Mouse (Mus musculus) heart, embryonic 15.5 days (tissue): ENCODE results near the gene Olfr71. TPM values are rescaled to one million over a fixed set of nuclear protein-coding genes. Genes with fewer than 3 reads are reported as not detected.

Source experiments
- ATAC-seq: fragments of 200-750 bp; cut with Nextera tagmentation; replicated peaks from 2 replicates; pipeline ENCODE4 v1.8.0; 2017; ENCODE audit warnings: low read depth, moderate TSS enrichment; ENCODE audit not compliant: insufficient number of reproducible peaks, insufficient read depth, low FRiP score
- H3K27ac ChIP-seq: fragments of 300-500 bp; sonication (generic); 2 replicates; pipeline ENCODE4 v1.5.1; 2015; ENCODE audit warnings: mild to moderate bottlenecking, inconsistent platforms
- H3K27me3 ChIP-seq: fragments of 300-500 bp; sonication (generic); 2 replicates; pipeline ENCODE4 v1.6.1; 2015; ENCODE audit warnings: inconsistent platforms
- H3K36me3 ChIP-seq: fragments of 300-500 bp; sonication (generic); 2 replicates; pipeline ENCODE4 v1.6.1; 2015; ENCODE audit warnings: mild to moderate bottlenecking, inconsistent platforms
- H3K4me1 ChIP-seq: fragments of 300-500 bp; sonication (generic); replicated peaks from 2 replicates; pipeline ENCODE4 v1.6.1; 2015; ENCODE audit warnings: inconsistent platforms
- H3K4me2 ChIP-seq: fragments of 300-500 bp; sonication (generic); 2 replicates; pipeline ENCODE4 v1.6.1; 2015; ENCODE audit warnings: inconsistent platforms, mild to moderate bottlenecking, moderate library complexity
- H3K4me3 ChIP-seq: fragments of 300-500 bp; sonication (generic); 2 replicates; pipeline ENCODE4 v1.5.1; 2015; ENCODE audit warnings: mild to moderate bottlenecking, inconsistent platforms
- H3K9ac ChIP-seq: fragments of 300-500 bp; sonication (generic); 2 replicates; pipeline ENCODE4 v1.6.1; 2015; ENCODE audit warnings: mild to moderate bottlenecking, inconsistent platforms
- H3K9me3 ChIP-seq: fragments of 300-500 bp; sonication (generic); replicated peaks from 2 replicates; pipeline ENCODE4 v1.6.1; 2016; ENCODE audit warnings: inconsistent platforms
- WGBS: fragments of 180-500 bp; shearing (Covaris S2); methylation state at CpG from one replicate; pipeline ENCODE4 v1.1.7; 2015; ENCODE audit warnings: mixed read lengths; 5-methylcytosine and 5-hydroxymethylcytosine counted together
- polyA plus RNA-seq: library from polyadenylated mRNA; unstranded; fragments of >200 nt; fragmentation: Nextera tagmentation; extraction: Ambion mirVana; gene quantifications from 2 replicates; pipeline ENCODE4 v1.2.1, GENCODE M21; 2015

The Olfr71 gene
- polyA plus RNA-seq, 1 experiment from 2014 or later, result not detected

DNA sequence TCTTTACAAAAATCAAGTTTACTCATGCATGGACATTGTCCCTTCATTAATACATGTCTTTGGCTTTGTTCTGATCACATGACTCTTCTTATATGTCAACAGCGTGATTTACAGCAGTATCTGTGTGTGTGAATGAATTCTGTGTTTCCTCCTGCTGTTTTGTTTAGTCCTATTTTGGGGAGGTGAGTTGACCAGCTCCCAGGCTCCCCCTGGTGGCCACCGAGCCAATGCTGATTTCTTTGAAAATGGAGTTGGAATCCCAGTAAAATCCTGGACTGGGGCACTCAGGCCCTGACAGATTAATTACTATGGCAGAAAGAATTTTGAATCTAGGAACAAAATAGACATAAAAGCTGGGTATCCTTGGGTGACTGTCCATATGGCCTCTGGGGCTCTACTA is 1.8 kb upstream of the Olfr71 start:
- H3K9me3 ChIP-seq, result no peaks in the 10 kb centered on the region
- WGBS, result 0% methylated on average over 2 of the region's 2 CpGs
- no peak overlapping the region for H3K9ac ChIP-seq

DNA sequence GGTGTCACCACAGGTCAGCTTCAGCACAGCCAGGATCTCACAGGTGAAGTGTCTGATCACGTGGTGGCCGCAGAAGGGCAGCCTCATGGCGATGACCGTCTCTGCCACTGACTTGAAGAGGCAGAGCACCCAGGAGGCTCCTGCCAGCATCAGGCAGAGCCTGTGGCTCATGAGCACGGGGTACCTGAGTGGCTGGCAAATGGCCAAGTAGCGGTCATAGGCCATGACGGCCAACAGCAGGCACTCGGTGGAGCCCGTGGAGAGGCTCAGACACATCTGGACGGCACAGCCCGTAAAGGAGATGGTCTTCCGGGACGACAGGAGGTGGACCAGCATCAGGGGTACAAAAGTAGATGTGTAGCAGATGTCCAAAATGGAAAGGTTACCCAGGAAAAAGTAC is 4.1 kb downstream of the Olfr71 start:
- H3K27me3 ChIP-seq, result no peaks in the 10 kb centered on the region
- ATAC-seq, result no peak
- H3K4me3 ChIP-seq, result no peak overlapping the region
- no peak overlapping the region for H3K4me2 ChIP-seq
- no peak overlapping the region for H3K9ac ChIP-seq
- no peak overlapping the region for H3K27ac ChIP-seq
- WGBS, result 65% methylated on average over 13 of the region's 13 CpGs
- no peaks in the 10 kb centered on the region for H3K9me3 ChIP-seq
- H3K36me3 ChIP-seq, result no peaks in the 10 kb centered on the region
- H3K4me1 ChIP-seq, result no peaks in the 10 kb centered on the region; the same call in 1 of the 2 replicates

More for the DNA sequence above, 1.8 kb upstream of the Olfr71 start:
- H3K27ac ChIP-seq, result peak overlapping the region; percentile 46
- H3K4me2 ChIP-seq, result peak overlapping the region; percentile 42
- ATAC-seq, result no peak
- no peak overlapping the region; the same call in 1 of the 2 replicates for H3K4me3 ChIP-seq
- 0 out of 2 replicates have a peak, but pooled peaks cover 3% of the 10 kb centered on the region for H3K27me3 ChIP-seq
- H3K36me3 ChIP-seq, result no peaks in the 10 kb centered on the region
- H3K4me1 ChIP-seq, result peaks cover 6% of the 10 kb centered on the region

DNA sequence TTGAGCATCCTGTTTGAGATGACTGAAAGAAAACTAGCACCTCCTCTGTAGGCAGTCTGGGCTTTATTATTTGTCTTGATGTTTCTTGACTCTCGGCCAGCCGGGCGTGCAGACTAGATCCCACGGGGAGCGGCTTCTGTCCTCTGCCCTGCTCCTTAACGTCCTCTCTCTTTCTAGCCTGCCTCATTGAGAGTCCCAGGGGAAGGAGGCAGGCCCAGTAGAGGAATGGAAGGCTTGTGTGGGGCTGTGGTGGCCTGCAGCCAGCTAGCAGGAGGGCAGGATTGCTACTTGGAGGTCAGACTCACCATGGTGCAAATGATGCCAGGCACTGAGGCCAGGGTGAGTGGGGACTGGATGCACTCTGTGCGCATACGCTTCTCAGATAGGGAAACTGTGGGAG is 6.2 kb downstream of the Olfr71 start:
- 69% methylated on average over 8 of the region's 8 CpGs for WGBS
- Histone ChIP-seq H3K9me3 (no peaks in the 10 kb centered on the region), H3K4me2 (no peak overlapping the region), H3K9ac (no peak overlapping the region), H3K4me1 (no peaks in the 10 kb centered on the region), H3K36me3 (no peaks in the 10 kb centered on the region), H3K4me3 (no peak overlapping the region), H3K27ac (no peak overlapping the region), H3K27me3 (no peaks in the 10 kb centered on the region)
- ATAC-seq, result no peak

DNA sequence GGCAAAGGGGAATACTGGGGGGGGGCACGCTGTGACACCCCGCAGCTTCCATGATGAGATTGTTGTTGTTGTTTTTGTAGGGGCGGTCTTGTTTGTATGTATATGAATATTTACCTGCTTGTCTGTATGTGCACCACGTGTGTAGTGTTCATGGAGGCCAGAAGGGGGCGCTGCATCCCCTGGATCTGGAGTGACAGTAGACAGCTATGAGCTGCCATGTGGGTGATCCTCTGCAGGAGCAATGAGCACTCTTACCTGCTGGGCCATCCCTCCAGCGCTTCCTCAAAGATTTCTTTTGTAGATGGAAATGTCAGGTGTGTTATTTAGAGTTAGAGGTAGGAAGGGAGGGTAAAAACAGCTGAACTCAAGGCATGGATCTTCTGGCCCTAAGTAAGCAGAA is 6.6 kb downstream of the Olfr71 start:
- Histone ChIP-seq H3K9me3 (no peaks in the 10 kb centered on the region), H3K27me3 (no peaks in the 10 kb centered on the region), H3K36me3 (no peaks in the 10 kb centered on the region), H3K4me1 (no peaks in the 10 kb centered on the region), H3K9ac (no peak overlapping the region), H3K27ac (no peak overlapping the region), H3K4me3 (no peak overlapping the region), H3K4me2 (no peak overlapping the region)
- ATAC-seq, result no peak
- 76% methylated on average over 6 of the region's 6 CpGs for WGBS

DNA sequence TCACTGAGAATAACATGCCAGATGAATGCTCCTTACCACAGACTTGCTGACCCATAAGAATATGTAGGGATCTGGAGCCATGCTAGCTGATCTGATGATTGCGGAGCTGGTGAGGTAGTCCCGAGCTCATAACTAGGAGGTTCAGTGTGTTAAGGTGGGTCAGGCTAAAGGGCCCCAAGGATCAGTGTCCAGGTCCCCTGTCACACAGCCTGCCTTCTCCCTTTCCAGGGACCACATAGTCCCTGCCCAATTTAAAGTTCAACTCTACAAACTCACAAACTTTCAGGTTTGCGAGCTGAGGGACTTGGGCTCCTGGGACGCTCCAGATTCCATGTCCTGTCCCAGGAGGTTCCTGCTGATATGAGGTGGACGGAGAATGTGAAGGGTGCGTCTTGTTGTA is 9.3 kb downstream of the Olfr71 start, which contains the start of gene Olfr70:
Gene Olfr70, minus strand, starts transcription at position 101 of the 400 bp plus-strand sequence.
- Histone ChIP-seq H3K4me2 (no peak within 1 kb of the TSS), H3K27ac (no peak within 1 kb of the TSS), H3K36me3 (no peaks in the 10 kb centered on the region), H3K27me3 (no peaks in the 10 kb centered on the region), H3K9me3 (no peaks in the 10 kb centered on the region), H3K4me3 (no peak within 1 kb of the TSS), H3K9ac (no peak within 1 kb of the TSS), H3K4me1 (peaks cover 5% of the 10 kb centered on the region)
- ATAC-seq, result no peak
- WGBS, result 82% methylated on average over 6 of the region's 6 CpGs

DNA sequence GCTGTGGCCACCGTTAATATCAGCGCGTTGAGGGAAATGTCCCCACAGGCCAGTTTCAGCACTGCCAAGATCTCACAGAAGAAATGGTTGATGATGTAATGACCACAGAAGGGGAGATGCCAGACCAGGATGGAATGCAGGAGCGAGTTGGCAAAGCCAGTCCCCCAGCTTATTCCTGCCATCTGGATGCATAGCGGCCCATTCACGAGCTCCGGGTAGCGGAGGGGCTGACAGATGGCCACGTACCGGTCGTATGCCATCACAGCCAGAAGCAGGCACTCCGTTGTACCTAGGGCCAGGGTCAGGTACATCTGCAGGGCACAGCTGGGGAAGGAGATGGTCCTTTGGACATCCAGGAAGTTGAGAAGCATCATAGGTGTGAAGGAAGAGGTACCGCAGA is 13.5 kb downstream of the Olfr71 start:
- no peak overlapping the region for H3K4me2 ChIP-seq
- ATAC-seq, result no peak
- H3K9ac ChIP-seq, result no peak overlapping the region
- WGBS, result 86% methylated on average over 13 of the region's 13 CpGs
- no peaks in the 10 kb centered on the region for H3K27me3 ChIP-seq
- no peak overlapping the region for H3K27ac ChIP-seq
- no peaks in the 10 kb centered on the region for H3K36me3 ChIP-seq
- peaks cover 27% of the 10 kb centered on the region for H3K4me1 ChIP-seq
- no peaks in the 10 kb centered on the region for H3K9me3 ChIP-seq
- H3K4me3 ChIP-seq, result no peak overlapping the region

DNA sequence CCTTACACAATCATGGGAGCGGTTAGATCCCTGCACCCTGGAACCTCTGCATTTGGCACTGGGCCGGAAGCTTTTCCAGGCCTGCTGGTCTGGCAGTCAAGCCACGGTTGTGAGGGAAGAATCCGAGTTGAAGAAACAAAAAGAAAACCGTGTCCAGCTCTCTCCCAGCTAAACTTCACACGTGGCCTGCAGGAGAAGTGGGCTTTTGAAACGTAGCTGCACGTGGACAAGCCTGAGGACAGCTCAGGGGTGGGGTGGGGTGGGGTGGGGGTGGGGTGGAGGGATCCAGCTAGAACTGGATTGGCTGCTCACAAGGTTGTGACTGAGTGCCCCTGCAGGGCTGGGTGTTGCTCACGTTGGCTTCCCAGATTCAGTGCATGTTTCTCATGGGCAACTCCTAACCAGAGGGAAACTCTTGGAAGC is 14.8 kb downstream of the Olfr71 start:
- Histone ChIP-seq H3K4me3 (no peak overlapping the region), H3K4me1 (peaks cover 27% of the 10 kb centered on the region), H3K36me3 (no peaks in the 10 kb centered on the region), H3K27me3 (no peaks in the 10 kb centered on the region), H3K27ac (peak overlapping the region; percentile 49; the same call in 1 of the 2 replicates), H3K9me3 (no peaks in the 10 kb centered on the region), H3K9ac (no peak overlapping the region), H3K4me2 (no peak overlapping the region)
- 13% methylated on average over 9 of the region's 9 CpGs for WGBS
- ATAC-seq, result no peak

DNA sequence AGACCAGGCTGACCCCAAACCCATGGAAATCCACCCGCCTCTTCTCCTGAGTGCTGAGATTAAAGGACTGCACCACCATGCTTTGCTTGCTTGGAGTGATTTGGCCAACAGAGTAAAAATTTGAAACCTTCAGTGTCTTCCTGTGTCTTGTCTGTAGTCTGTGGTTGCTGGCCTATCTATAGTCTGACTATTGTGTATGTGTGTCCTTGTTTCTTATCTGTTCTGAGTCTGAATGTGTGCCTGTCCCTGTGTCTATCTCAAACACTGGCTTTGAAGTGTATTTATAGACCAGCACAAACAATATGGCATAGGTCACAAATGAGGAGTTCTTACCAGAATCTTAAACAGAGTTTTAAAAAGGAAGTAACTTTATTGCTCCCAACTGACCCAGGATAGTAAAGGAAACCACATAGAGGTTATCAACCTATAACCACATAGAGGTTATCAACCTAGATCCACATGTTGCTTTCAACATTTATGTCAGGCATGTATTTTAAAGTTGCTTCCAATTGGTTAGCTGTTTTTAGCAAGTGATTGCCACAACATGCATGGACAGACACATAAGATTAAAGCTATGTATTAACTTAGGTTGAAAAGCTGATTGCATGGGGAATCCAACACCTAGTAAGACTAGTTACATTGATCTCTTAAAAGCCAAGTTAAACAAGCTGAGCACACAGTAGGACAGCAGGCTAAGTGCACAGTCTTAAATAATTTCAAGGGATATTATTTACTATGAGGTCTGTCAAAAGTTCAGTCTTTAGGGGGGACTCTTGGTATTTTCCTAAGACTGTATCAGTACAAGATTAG is 15.4 kb downstream of the Olfr71 start:
- Histone ChIP-seq H3K9me3 (no peaks in the 10 kb centered on the region), H3K4me3 (no peak overlapping the region), H3K27ac (peak overlapping the region; percentile 49; the same call in 1 of the 2 replicates), H3K27me3 (no peaks in the 10 kb centered on the region), H3K4me1 (peaks cover 27% of the 10 kb centered on the region), H3K36me3 (no peaks in the 10 kb centered on the region), H3K4me2 (no peak overlapping the region), H3K9ac (no peak overlapping the region)
- no peak for ATAC-seq
- WGBS, result 81% methylated on average over 1 of the region's 1 CpGs

DNA sequence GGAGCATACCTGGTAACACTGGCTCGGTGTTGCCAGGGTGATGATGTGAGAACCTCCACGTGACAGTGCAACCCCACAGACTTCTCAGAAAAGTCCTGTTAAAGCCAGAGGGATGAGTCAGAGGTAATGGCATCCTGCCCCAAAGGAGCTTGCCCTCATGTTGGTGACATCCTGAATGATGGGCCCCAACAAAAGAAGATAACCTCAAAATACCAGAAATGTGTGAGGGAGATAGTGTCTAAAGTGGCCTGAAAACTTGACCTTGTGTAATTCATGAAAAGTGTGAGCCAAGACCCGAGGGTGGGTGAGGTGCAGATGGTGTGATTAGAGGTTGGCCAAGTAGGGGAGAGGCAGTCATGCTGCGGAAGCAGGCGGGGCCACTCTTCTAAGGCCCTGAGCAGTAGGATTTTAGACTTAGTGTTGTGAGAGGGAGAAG is 16.2 kb downstream of the Olfr71 start:
- Histone ChIP-seq H3K36me3 (no peaks in the 10 kb centered on the region), H3K27me3 (no peaks in the 10 kb centered on the region), H3K4me1 (peaks cover 27% of the 10 kb centered on the region), H3K9me3 (no peaks in the 10 kb centered on the region), H3K4me2 (no peak overlapping the region), H3K9ac (no peak overlapping the region), H3K4me3 (no peak overlapping the region), H3K27ac (no peak overlapping the region)
- ATAC-seq, result no peak; the same call in 1 of the 2 replicates
- 42% methylated on average over 5 of the region's 5 CpGs for WGBS

DNA sequence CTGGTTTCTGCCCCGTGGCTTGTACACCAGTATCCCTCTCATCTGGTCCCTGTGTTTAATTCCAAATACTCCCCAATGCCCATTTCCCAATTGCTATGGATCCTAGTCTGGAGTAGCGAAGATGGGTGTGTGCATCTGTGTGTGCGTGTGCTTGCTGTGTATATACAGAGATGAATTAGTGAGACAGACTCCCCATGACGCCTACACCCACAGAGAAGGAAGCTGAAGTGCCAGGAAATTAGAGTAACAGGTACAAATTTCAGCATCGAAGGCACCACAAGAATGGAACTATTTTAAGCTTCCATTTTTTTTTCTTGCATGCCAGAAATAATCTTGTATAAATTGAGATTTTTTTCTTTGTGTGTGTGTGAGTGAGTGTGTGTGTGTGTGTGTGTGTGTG is 19.0 kb downstream of the Olfr71 start:
- no peak for ATAC-seq
- H3K4me2 ChIP-seq, result no peak overlapping the region
- peaks cover 25% of the 10 kb centered on the region for H3K4me1 ChIP-seq
- no peaks in the 10 kb centered on the region for H3K36me3 ChIP-seq
- H3K27ac ChIP-seq, result no peak overlapping the region
- no peaks in the 10 kb centered on the region for H3K9me3 ChIP-seq
- H3K9ac ChIP-seq, result no peak overlapping the region
- H3K27me3 ChIP-seq, result no peaks in the 10 kb centered on the region
- WGBS, result 61% methylated on average over 5 of the region's 5 CpGs
- H3K4me3 ChIP-seq, result no peak overlapping the region

DNA sequence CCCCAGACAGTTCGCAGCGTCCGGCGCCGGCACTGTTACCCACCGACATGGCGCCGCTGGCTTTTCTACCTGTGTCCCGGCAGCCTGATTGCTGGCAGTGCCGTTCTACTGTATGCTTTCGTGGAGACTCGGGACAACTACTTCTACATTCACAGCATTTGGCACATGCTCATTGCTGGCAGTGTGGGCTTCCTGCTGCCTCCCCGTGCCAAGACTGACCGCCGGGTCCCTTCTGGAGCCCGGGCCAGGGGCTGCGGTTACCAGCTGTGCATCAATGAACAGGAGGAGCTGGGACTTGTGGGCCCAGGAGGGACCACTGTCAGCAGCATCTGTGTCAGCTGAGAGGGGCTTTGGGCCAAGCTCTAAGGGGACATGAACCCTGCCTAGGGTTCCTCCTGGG is 20.0 kb downstream of the Olfr71 start:
- no peak overlapping the region for H3K9ac ChIP-seq
- no peaks in the 10 kb centered on the region for H3K27me3 ChIP-seq
- no peak overlapping the region for H3K4me2 ChIP-seq
- 95% methylated on average over 17 of the region's 17 CpGs for WGBS
- no peak overlapping the region for H3K4me3 ChIP-seq
- ATAC-seq, result no peak
- no peaks in the 10 kb centered on the region for H3K36me3 ChIP-seq
- peaks cover 15% of the 10 kb centered on the region for H3K4me1 ChIP-seq
- H3K27ac ChIP-seq, result no peak overlapping the region
- H3K9me3 ChIP-seq, result no peaks in the 10 kb centered on the region
